Mouse (Mus musculus) cortical plate, adult 2 months (tissue): ENCODE results near the gene Igsf3.

Experiments used
- CTCF ChIP-seq: fragments of 200-500 bp; IDR thresholded peaks from 2 replicates; pipeline ENCODE4 v1.5.1; 2011; ENCODE audit warnings: mild to moderate bottlenecking, control low read depth, low read length; ENCODE audit not compliant: insufficient read depth; ENCODE audit errors: extremely low read depth
- POLR2A ChIP-seq: fragments of 200-500 bp; IDR thresholded peaks from 2 replicates; pipeline ENCODE4 v1.6.1; 2011; ENCODE audit warnings: mild to moderate bottlenecking, low read length, control low read depth; ENCODE audit not compliant: insufficient read depth; ENCODE audit errors: extremely low read depth

- no peak for TF ChIP-seq CTCF
- TF ChIP-seq POLR2A: no peak
These were observed 20.0 kb upstream of the Igsf3 start for GRCm38 (mm10) chr3:101356583-101357553.
